Mouse (Mus musculus) heart, embryonic 11.5 days (tissue): ENCODE measurements at regions not wholly inside any gene's neighbourhood (a gene's known extent, or its start where the extent isn't known, plus 50 kb on each side); places are given as distances from the start of the nearest gene placed in this dataset.
"Not testable (repeated sequence)": the region's sequence is repeated elsewhere in the genome, so short reads cannot be mapped to it uniquely, and the experiment has no call there.

Experiments used
- ATAC-seq: fragments of 200-750 bp; cut with Nextera tagmentation; replicated peaks from 2 replicates; pipeline ENCODE4 v1.8.0; 2017; ENCODE audit warnings: moderate library complexity; ENCODE audit not compliant: insufficient number of reproducible peaks, low FRiP score, low TSS enrichment
- H3K27ac ChIP-seq: fragments of 300-500 bp; sonication (generic); 2 replicates; pipeline ENCODE4 v1.5.1; 2014; ENCODE audit warnings: mild to moderate bottlenecking, low read depth, low read length
- H3K27me3 ChIP-seq: fragments of 300-500 bp; sonication (generic); 2 replicates; pipeline ENCODE4 v1.6.1; 2014; ENCODE audit warnings: mild to moderate bottlenecking, low read length, mixed read lengths; ENCODE audit not compliant: control insufficient read depth, insufficient read depth
- H3K36me3 ChIP-seq: fragments of 300-500 bp; sonication (generic); 2 replicates; pipeline ENCODE4 v1.6.1; 2014; ENCODE audit warnings: mild to moderate bottlenecking, low read length, moderate library complexity, mixed read lengths; ENCODE audit not compliant: control insufficient read depth, insufficient read depth
- H3K4me1 ChIP-seq: fragments of 300-500 bp; sonication (generic); 2 replicates; pipeline ENCODE4 v1.6.1; 2014; ENCODE audit warnings: low read length; ENCODE audit not compliant: control insufficient read depth, insufficient read depth
- H3K4me2 ChIP-seq: fragments of 300-500 bp; sonication (generic); 2 replicates; pipeline ENCODE4 v1.6.1; 2014; ENCODE audit warnings: mild to moderate bottlenecking, moderate library complexity
- H3K4me3 ChIP-seq: fragments of 300-500 bp; sonication (generic); 2 replicates; pipeline ENCODE4 v1.5.1; 2014; ENCODE audit warnings: low read depth, low read length
- H3K9ac ChIP-seq: fragments of 300-500 bp; sonication (generic); 2 replicates; pipeline ENCODE4 v1.6.1; 2014; ENCODE audit warnings: mild to moderate bottlenecking, low read depth, low read length, moderate library complexity
- H3K9me3 ChIP-seq: fragments of 300-500 bp; sonication (generic); replicated peaks from 2 replicates; pipeline ENCODE4 v1.6.1; 2016; ENCODE audit warnings: low read length; ENCODE audit not compliant: control insufficient read depth
- WGBS: fragments of 180-500 bp; shearing (Covaris S2); extraction: QIAGEN DNeasy Blood & Tissue Kit; methylation state at CpG from one replicate; pipeline ENCODE4 v1.1.7; 2014; ENCODE audit not compliant: insufficient replicate concordance; 5-methylcytosine and 5-hydroxymethylcytosine counted together

DNA sequence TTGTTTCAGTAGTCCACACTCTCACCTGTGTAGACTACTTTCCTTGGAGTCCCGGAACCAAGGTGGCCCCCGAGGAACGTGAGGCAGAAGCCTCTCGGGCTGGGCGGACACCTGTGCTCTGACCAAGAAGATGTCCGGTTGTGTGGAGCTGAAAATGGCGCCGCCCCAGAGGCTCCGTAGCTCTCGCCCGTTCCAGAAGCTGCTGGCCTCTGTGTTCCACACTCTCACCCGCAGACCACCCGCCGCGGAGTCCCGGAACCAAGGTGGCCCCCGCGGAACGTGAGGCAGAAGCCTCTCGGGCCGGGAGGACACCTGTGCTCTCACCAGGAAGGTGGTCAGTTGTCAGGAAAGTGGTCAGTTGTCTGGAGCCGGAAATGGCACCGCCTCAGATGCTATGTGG is 213.3 kb downstream of the Basp1 start:
- not testable (repeated sequence) for H3K9me3 ChIP-seq, H3K27me3 ChIP-seq, H3K9ac ChIP-seq, ATAC-seq, H3K36me3 ChIP-seq, H3K4me1 ChIP-seq, H3K27ac ChIP-seq, H3K4me2 ChIP-seq, H3K4me3 ChIP-seq
- 83% methylated on average over 23 of the region's 23 CpGs for WGBS

DNA sequence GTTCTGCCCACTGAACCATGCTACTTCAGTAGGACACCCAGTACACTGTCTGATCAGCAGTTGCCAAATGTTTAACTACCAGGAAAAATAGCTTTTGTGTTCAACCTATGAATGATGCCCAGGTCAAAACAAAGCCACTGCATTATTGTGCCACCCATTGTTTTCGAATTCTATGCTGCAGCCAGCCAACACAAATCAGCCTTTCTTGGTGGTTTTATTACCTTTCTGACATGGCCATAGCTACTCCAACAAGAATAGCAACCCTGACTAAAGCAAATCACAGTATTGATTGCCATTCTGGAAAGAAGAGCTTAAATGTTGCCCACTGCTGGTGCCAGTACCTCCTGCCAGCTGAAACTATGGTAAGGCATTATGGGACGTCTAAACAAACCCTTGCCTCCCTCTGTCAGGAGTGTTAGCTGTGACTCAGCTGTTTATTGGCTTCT is 225.7 kb downstream of the Basp1 start:
- no peak overlapping the region for H3K4me2 ChIP-seq
- H3K9ac ChIP-seq, result no peak overlapping the region
- no peak overlapping the region for H3K4me3 ChIP-seq
- no peaks in the 10 kb centered on the region for H3K9me3 ChIP-seq
- no peaks in the 10 kb centered on the region for H3K27me3 ChIP-seq
- WGBS, result 68% methylated on average over 2 of the region's 2 CpGs
- no peak for ATAC-seq
- H3K27ac ChIP-seq, result no peak overlapping the region
- H3K4me1 ChIP-seq, result no peaks in the 10 kb centered on the region
- H3K36me3 ChIP-seq, result no peaks in the 10 kb centered on the region

DNA sequence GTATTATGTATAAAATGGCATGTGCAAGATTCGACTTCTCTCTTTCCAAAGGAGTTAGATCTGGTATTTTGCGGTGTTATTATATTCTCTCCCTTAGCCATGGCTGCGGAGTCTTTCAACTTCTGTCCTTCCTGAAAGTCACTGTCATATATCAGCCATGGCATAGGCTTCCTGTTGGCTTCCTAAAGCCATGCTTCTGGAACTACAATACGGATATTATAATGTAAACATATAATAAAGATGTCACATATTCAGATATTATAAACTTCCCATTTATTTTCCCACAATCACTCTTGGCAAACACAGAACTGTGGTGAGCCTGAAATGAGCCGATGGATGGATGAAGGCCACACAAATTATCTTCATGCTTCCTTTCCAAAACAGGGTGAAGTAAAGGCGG is 240.8 kb downstream of the Basp1 start:
- no peak for ATAC-seq
- Histone ChIP-seq H3K36me3 (no peaks in the 10 kb centered on the region), H3K9ac (no peak overlapping the region), H3K4me2 (no peak overlapping the region), H3K27me3 (no peaks in the 10 kb centered on the region), H3K9me3 (no peaks in the 10 kb centered on the region), H3K4me1 (no peaks in the 10 kb centered on the region), H3K4me3 (no peak overlapping the region), H3K27ac (no peak overlapping the region)
- 83% methylated on average over 6 of the region's 6 CpGs for WGBS

DNA sequence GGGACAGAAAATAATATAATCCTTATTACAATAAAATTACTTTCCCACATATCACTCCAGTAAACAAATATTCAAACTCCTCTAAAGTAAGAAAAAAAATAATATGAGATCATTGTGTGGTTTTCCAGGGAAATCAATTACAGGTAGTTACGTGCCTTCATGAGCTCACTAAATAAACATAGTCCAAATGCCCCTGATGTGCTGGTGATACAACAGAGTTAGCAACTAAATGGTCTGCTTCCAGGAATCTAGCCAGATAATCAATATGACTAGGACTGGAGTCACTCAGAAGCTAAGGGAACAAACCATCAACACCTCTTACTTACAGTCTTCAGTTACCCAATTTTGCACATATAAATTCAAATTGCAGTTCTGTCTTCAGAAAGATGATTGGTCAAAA is 267.2 kb downstream of the Basp1 start:
- WGBS, result 73% methylated on average over 1 of the region's 1 CpGs
- no peak for ATAC-seq

DNA sequence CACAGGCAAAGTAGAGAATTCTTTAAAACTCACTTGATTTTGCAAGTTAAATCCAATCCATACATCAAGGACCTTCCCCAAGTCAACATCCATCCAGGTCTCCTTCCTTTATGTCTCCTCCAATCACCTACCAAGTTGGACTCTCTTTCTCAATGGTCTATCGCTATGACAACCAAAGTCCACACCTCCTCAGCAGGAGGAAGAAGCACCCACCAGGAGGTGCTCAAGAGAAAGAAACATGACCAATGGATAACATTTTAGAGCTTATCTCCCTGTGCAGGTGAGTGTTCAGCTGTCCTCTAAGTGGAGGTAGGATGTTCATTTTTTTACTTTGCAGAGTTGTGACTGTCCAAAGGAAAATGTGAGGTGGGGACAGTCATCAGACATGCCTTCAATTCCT is 269.3 kb downstream of the Basp1 start:
- ATAC-seq, result no peak
- no peak overlapping the region for H3K27ac ChIP-seq
- no peak overlapping the region for H3K4me2 ChIP-seq
- H3K9ac ChIP-seq, result no peak overlapping the region
- H3K4me3 ChIP-seq, result no peak overlapping the region
- WGBS, result 65% methylated on average over 1 of the region's 1 CpGs
- H3K36me3 ChIP-seq, result no peaks in the 10 kb centered on the region
- no peaks in the 10 kb centered on the region for H3K27me3 ChIP-seq
- H3K9me3 ChIP-seq, result no peaks in the 10 kb centered on the region
- no peaks in the 10 kb centered on the region for H3K4me1 ChIP-seq

More for the DNA sequence above, 267.2 kb downstream of the Basp1 start:
- Histone ChIP-seq H3K4me1 (no peaks in the 10 kb centered on the region), H3K36me3 (no peaks in the 10 kb centered on the region), H3K9ac (no peak overlapping the region), H3K9me3 (no peaks in the 10 kb centered on the region), H3K4me3 (no peak overlapping the region), H3K27me3 (no peaks in the 10 kb centered on the region), H3K4me2 (no peak overlapping the region), H3K27ac (no peak overlapping the region)

DNA sequence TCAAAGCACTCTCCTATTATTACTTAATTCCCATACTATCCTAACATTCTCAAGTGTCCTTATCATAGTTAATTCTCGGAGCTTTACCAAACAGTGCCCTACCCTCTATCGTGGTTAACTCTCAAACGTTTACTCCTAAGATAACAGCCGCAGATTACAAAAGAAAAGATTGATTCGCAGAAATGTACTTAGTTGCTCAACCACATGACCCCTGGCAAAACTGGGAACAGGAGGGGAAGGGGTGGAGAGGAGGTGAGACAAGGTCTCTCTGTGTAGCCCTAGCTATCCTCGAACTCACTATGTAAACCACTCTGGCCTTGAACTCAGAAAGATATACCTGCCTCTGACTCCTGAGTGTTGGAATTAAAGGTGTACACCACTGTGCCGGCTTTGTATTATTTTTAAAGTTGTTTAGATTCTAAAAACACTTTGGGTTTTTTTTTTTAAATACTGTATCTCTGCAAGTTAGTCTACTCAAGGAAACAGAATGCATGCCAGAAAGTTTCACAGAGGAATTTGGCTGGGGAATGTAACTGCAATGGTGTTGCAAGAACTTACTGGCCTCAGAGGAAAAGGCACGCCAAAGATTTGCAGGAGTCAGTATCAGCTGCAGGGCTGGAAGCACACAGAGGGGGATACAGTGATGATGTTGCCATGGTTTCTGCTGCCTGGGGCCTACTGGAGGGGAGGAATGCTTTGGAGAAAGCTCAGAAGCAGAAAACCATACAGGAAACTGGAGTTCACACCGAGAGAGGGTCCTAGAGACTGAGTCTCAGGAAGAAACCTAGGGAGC is 273.0 kb downstream of the Basp1 start:
- Histone ChIP-seq H3K4me3 (no peak overlapping the region), H3K36me3 (no peaks in the 10 kb centered on the region), H3K27ac (no peak overlapping the region), H3K9me3 (no peaks in the 10 kb centered on the region), H3K4me2 (no peak overlapping the region), H3K4me1 (no peaks in the 10 kb centered on the region), H3K27me3 (no peaks in the 10 kb centered on the region), H3K9ac (no peak overlapping the region)
- WGBS, result 57% methylated on average over 9 of the region's 9 CpGs
- ATAC-seq, result no peak

DNA sequence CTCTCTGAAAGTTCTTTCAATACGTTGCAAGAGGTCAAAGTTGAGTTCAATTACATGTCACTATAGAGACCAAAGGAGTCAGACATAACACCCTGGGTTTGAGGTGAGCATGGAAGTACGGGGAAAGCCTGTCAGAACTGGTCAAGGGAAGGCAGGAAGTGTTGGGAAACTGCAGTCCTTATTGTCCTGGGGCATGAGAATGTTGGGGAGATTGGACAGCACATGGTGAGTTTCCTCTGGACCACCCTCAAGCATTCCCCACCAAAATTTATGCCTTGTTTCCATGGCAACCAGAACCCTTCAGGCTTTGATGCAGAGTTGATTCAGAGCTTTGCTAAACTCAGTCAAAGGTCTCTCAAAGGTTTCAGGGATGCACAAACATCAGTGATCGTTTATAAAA is 276.5 kb downstream of the Basp1 start:
- H3K27ac ChIP-seq, result no peak overlapping the region
- no peaks in the 10 kb centered on the region for H3K27me3 ChIP-seq
- H3K4me1 ChIP-seq, result no peaks in the 10 kb centered on the region
- H3K4me2 ChIP-seq, result no peak overlapping the region
- H3K4me3 ChIP-seq, result no peak overlapping the region
- ATAC-seq, result no peak
- WGBS, result 60% methylated on average over 3 of the region's 3 CpGs
- H3K36me3 ChIP-seq, result no peaks in the 10 kb centered on the region
- H3K9ac ChIP-seq, result no peak overlapping the region
- H3K9me3 ChIP-seq, result no peaks in the 10 kb centered on the region

DNA sequence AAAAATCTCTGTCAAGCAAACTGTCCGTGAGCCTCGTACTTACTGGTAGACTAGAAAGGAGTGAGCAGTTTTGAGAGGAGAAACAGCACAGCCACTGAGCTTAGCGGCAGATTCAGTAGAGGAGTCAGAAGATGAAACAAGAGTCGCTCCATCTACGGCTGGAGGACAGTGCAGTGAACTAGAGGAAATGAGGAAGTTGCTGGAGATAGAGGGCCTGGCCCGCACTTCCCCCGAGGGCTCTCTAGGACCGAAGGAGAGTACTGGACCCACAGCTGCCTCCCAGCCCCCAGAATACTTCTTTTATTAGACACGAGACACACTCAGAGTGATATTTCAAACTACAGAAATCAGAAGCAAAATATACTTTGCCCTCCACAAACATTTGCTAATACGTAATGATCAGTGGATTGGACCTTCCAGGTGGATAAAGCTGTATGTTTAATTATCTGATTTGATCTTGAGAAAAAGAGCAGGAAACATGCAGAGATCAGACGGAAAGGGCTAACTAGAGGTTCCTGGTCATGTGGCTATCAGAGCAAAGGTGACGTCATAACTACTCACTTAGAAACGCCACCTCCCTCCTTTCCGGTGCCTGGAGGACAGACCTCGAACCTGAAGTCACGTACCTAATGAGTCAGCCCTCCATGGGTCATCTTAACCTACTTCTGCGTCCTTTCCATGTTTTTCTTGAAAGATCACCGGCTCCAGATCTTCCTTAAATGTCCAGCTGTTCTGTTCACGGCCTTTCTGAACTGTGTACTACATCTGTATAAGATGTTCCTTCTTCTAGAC is 277.9 kb downstream of the Basp1 start:
- Histone ChIP-seq H3K4me1 (no peaks in the 10 kb centered on the region), H3K4me2 (no peak overlapping the region), H3K4me3 (no peak overlapping the region), H3K27ac (no peak overlapping the region), H3K9ac (no peak overlapping the region), H3K27me3 (no peaks in the 10 kb centered on the region), H3K36me3 (no peaks in the 10 kb centered on the region), H3K9me3 (no peaks in the 10 kb centered on the region)
- ATAC-seq, result no peak
- WGBS, result 71% methylated on average over 19 of the region's 19 CpGs
